Mouse (Mus musculus): ENCODE measurements around the gene Hoxa3.

Gene Hoxa3

GRCm38 (mm10) chr6:52169499-52170165 lies 43.5 kb downstream of the Hoxa3 start:
- in situ Hi-C loops (cut with MboI; ENCODE audit: low pct_unique_long_range_greater_than_20kb in 1 of 2, low sequenced_read_pairs in 2 of 2, unreplicated experiment in 1 of 2), result loop anchor here in 1 of 2 experiments (5.0 kb wide), 1 partner anchor 78 kb away; the partner anchor contains the start of gene Hoxa11

GRCm38 (mm10) chr6:52168191-52169055 lies 44.7 kb downstream of the Hoxa3 start:
- in situ Hi-C loops (cut with MboI; ENCODE audit: low pct_unique_long_range_greater_than_20kb in 1 of 2, low sequenced_read_pairs in 2 of 2, unreplicated experiment in 1 of 2), result loop anchor here in 1 of 2 experiments (5.0 kb wide), 1 partner anchor 79 kb away; the partner anchor contains the start of gene Hoxa11

DNA sequence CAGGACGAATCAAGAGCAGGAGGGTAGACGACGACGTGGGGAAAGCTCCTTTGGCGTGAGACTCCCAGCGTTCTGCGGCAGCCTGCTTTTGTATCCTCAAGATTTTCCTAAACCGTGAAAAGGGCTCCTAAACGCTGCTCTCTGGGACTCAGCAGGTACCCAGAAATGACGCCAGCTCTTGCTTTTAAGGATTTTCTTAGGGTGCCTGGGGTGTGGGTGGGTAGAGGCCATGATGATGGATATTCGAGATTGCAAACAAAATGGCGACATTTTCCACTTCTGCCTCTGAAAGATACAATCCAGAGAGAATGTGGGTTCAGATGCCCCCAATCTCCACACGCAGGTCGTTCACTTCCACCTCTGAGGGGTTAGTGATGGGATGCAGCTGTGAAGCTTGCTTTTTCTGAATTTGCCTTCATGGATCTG lies 45.4 kb downstream of the Hoxa3 start:
- in situ Hi-C loops (cut with MboI; ENCODE audit: low pct_unique_long_range_greater_than_20kb in 1 of 2, low sequenced_read_pairs in 2 of 2, unreplicated experiment in 1 of 2), result loop anchor here in 1 of 2 experiments (5.0 kb wide), 1 partner anchor 80 kb away; the partner anchor contains the start of gene Hoxa11

DNA sequence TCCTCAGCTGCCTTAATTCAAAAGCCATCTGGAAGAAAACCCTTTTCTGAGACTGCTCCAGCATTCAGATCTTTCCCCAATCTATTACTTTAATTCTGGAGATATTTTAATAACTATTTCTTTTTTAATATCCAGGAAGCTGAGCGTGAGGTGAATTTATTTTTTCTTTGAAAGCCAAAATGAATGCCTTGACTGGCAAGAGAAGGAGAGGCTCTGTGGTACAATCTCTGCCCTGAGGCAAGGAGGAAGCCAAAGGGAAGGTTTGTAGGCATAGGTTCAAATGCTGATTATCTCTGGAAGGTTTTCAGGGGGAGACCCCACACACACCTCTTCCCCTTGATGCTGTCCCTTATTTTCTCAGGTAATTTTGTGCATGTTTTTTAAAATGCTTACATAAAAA lies 46.0 kb downstream of the Hoxa3 start:
- in situ Hi-C loops (cut with MboI; ENCODE audit: low pct_unique_long_range_greater_than_20kb in 1 of 2, low sequenced_read_pairs in 2 of 2, unreplicated experiment in 1 of 2), result loop anchor here in 1 of 2 experiments (5.0 kb wide), 1 partner anchor 80 kb away; the partner anchor contains the start of gene Hoxa11

- in situ Hi-C loops (cut with MboI; ENCODE audit: low pct_unique_long_range_greater_than_20kb in 1 of 2, low sequenced_read_pairs in 2 of 2, unreplicated experiment in 1 of 2), result loop anchor here in 1 of 2 experiments (5.0 kb wide), 1 partner anchor 81 kb away; the partner anchor contains the start of gene Hoxa11
These were observed 46.6 kb downstream of the Hoxa3 start for GRCm38 (mm10) chr6:52166431-52167077.

DNA sequence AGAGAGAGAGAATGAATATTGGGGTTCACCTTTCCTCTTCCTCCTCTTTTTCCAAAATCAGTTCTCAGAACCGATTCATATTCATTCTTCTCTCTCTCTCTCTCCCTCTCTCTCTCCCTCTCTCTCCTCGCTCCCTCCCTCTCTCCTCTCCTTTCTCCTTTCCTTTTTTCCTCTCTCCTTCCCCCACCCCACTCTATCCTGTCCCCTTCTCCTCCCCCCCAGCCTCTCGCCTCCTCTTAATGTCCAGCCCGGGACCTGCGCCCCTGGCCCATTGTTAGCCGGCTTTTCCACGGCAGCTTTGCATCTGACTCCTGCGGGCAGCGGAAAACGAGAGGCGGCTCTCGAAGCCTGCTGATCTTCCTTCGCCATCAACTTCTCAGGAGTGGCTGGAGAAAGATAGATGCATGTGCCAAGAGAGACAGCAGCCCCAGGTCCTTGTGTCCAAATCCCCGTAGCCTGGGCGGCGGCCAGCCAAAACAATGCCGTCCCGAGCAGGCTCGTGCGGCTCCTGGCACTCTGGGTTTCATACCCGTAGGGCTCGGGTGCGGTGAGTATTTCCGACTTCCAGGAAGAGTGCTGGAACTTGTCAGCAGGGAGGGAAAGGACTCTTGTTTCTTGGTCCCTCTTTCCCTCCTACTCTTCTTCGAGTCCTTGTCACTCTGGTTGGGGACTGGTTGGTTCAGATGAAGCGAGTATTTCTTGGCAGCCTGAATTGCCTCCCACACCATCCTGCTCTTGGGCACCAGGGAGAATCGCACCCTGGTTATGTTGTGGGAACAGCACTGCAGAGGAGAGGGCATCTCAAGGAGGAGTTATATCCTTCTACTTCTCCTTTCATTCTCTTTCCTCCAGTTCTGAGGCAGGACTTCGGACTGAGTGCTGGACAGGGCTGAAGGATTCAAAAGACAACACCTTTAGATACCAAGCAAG lies 47.4 kb downstream of the Hoxa3 start:
- in situ Hi-C loops (cut with MboI; ENCODE audit: low pct_unique_long_range_greater_than_20kb in 1 of 2, low sequenced_read_pairs in 2 of 2, unreplicated experiment in 1 of 2), result loop anchor here in 1 of 2 experiments (5.0 kb wide), 1 partner anchor 82 kb away; the partner anchor contains the start of gene Hoxa11

DNA sequence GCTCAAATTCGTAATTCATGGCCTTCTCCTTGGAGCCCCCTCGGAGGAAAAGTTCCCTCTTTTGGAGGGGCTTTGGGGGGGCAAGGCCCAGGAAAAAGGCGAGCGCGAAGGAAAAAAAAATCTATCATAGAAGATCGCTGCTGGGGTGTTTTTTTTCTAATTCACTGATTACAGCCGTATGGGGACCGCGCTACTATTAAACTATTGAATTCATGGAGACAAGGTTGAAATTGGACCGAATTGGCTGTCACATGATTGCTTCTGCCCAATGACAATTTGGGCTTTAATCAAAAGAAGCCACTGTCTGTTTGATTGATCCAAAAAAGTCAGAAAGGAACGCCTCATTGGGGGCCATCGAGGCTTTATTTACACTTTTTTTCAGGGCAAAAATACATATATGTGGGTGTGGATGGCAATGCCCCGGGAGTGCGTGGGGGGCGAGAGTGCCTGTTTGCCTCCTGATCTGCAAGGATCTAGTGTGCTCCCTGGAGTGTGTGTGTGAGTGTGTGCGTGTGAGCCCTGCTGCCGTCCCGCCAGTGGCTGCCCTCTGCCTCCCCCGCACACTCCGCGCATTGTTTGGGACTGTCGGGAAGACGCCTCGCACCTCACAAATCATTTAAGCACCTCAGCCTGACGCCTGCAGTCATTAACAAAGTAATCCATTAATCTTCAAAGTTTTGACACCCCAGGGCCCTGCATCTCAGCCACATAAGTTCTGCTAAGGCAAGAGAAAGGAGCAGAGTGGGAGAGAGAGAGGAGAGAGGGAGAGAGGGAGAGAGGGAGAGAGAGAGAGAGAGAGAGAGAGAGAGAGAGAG lies 48.3 kb downstream of the Hoxa3 start, which contains the start of gene Hoxa2:
Hoxa2 (minus strand) TSS at position 206 of the 815 bp plus-strand sequence.
- in situ Hi-C loops (cut with MboI; ENCODE audit: low pct_unique_long_range_greater_than_20kb in 1 of 2, low sequenced_read_pairs in 2 of 2, unreplicated experiment in 1 of 2), result loop anchor here in 1 of 2 experiments (5.0 kb wide), 1 partner anchor 82 kb away; the partner anchor contains the start of gene Hoxa11

GRCm38 (mm10) chr6:52164051-52164625 lies 49.0 kb downstream of the Hoxa3 start:
- in situ Hi-C loops (cut with MboI; ENCODE audit: low pct_unique_long_range_greater_than_20kb in 1 of 2, low sequenced_read_pairs in 2 of 2, unreplicated experiment in 1 of 2), result no loop called here

DNA sequence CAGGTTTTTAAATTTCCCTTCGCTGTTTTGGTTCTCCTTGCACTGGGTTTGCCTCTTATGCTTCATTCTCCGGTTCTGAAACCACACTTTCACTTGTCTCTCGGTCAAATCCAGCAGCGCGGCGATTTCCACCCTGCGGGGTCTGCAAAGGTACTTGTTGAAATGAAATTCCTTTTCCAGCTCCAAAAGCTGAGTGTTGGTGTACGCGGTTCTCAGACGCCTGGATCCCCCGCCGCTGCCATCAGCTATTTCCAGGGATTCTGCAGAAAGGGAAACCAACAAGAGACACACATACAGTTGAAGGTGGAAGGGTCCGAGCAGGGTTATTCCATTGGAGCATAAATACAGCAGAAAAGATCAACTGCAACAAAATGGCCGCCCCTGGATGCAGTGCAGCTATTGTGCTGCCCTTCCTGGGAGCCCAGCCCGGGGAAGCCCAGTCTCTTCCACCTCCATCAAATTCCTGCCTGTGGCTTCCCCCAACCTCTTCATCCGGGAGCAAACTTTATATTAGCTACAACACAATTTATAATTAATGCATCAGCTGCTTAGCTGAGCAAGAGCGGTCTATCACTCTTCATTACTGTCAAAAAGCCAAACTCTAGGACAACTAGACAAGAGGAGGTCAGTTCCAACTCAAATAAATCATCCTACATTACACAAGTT lies 49.6 kb downstream of the Hoxa3 start:
- in situ Hi-C loops (cut with MboI; ENCODE audit: low pct_unique_long_range_greater_than_20kb in 1 of 2, low sequenced_read_pairs in 2 of 2, unreplicated experiment in 1 of 2), result no loop called here

- in situ Hi-C loops (cut with MboI; ENCODE audit: low pct_unique_long_range_greater_than_20kb in 1 of 2, low sequenced_read_pairs in 2 of 2, unreplicated experiment in 1 of 2), result no loop called here
These were observed 50.3 kb downstream of the Hoxa3 start for GRCm38 (mm10) chr6:52162611-52163365.

DNA sequence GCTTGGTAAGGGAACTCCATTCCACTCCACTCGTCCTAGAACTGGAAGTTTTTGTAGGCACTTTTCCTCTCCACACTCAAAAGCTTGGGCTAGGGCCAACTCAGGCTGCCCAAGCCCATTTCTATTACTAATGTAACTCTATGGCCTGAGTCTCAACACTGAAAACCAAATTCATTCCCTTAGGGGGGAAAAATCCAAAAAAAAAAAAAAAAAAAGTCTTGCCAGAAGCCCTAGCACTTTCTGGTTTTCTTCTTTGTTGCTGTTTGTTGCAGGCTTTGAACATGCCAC lies 51.1 kb downstream of the Hoxa3 start:
- in situ Hi-C loops (cut with MboI; ENCODE audit: low pct_unique_long_range_greater_than_20kb in 1 of 2, low sequenced_read_pairs in 2 of 2, unreplicated experiment in 1 of 2), result no loop called here

GRCm38 (mm10) chr6:52161336-52162092 lies 51.6 kb downstream of the Hoxa3 start:
- in situ Hi-C loops (cut with MboI; ENCODE audit: low pct_unique_long_range_greater_than_20kb in 1 of 2, low sequenced_read_pairs in 2 of 2, unreplicated experiment in 1 of 2), result no loop called here

GRCm38 (mm10) chr6:52160511-52161335 lies 52.4 kb downstream of the Hoxa3 start:
- in situ Hi-C loops (cut with MboI; ENCODE audit: low pct_unique_long_range_greater_than_20kb in 1 of 2, low sequenced_read_pairs in 2 of 2, unreplicated experiment in 1 of 2), result no loop called here

DNA sequence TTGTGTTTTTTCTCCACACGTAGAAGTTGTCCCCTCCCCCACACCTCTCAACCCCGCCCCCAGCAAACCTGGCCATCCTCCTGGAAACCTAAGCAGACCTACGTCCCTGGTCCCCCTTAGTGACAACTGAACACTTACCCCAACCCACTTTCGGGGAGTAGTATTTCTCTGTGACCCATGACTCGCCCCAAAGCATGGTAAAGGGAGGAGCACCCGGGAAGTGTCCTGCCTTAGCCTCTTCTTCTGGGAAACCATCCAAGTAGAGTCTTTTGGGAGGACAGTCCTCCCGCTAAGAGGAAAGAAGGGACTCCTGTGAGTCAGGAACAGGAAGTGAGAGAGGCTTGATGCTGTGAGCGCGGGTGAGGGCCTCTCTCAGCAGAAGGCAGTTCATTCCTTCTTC lies 53.2 kb downstream of the Hoxa3 start:
- in situ Hi-C loops (cut with MboI; ENCODE audit: low pct_unique_long_range_greater_than_20kb in 1 of 2, low sequenced_read_pairs in 2 of 2, unreplicated experiment in 1 of 2), result no loop called here

Data from mouse embryonic stem cell (cell line).